Mouse (Mus musculus) liver, embryonic 14.5 days (tissue): Measurements from ENCODE around the gene Mapk8ip3.

ENCODE experiments used
- CTCF ChIP-seq: IDR thresholded peaks from 2 replicates; pipeline ENCODE4 v1.5.1; 2016; ENCODE audit warnings: antibody characterized with exemption, low read depth, control low read depth
- EP300 ChIP-seq: IDR thresholded peaks from 2 replicates; pipeline ENCODE4 v1.6.1; 2016; ENCODE audit warnings: antibody characterized with exemption, low read depth

DNA sequence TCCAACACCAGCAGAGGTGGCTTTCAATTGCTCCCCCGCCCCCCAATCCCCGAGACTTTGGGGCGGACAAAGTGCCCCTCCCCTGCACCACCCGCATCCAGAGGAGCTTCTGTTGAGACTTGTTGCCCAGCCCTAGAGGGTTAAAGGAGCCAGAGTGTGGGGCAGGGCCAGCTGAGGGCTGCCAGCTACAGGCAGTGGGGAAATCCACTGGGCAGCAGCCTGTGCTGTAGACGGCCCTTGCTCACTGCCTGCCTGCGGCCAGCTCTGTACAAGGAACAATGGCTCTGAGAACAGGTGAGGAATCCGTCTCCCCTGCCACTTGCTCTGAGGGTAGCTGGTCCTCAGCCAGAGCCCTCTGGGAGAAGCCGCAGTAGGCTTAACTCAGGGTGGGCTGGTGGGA is 58.2 kb downstream of the Mapk8ip3 start:
- TF ChIP-seq CTCF = no peak
- TF ChIP-seq EP300 = no peak
